Mouse (Mus musculus) 3T3-L1 (cell line): ENCODE data around the gene Nf1.

Experiments used
- DNase-seq: peaks from one replicate; pipeline ENCODE4 v3.0.0-alpha.2; 2015; ENCODE audit warnings: low read depth, low spot score

The Nf1 gene

GRCm38 (mm10) chr11:79460756-79461450, 121.4 kb downstream of the Nf1 start:
- DNase-seq: no peak

GRCm38 (mm10) chr11:79468097-79468496, 128.6 kb downstream of the Nf1 start:
- DNase-seq: no peak

- no peak for DNase-seq
Observed at GRCm38 (mm10) chr11:79483392-79483791, 143.9 kb downstream of the Nf1 start.

- no peak for DNase-seq
Observed at GRCm38 (mm10) chr11:79483876-79484528, 144.5 kb downstream of the Nf1 start.

GRCm38 (mm10) chr11:79484721-79485120, 145.2 kb downstream of the Nf1 start:
- no peak for DNase-seq

DNA sequence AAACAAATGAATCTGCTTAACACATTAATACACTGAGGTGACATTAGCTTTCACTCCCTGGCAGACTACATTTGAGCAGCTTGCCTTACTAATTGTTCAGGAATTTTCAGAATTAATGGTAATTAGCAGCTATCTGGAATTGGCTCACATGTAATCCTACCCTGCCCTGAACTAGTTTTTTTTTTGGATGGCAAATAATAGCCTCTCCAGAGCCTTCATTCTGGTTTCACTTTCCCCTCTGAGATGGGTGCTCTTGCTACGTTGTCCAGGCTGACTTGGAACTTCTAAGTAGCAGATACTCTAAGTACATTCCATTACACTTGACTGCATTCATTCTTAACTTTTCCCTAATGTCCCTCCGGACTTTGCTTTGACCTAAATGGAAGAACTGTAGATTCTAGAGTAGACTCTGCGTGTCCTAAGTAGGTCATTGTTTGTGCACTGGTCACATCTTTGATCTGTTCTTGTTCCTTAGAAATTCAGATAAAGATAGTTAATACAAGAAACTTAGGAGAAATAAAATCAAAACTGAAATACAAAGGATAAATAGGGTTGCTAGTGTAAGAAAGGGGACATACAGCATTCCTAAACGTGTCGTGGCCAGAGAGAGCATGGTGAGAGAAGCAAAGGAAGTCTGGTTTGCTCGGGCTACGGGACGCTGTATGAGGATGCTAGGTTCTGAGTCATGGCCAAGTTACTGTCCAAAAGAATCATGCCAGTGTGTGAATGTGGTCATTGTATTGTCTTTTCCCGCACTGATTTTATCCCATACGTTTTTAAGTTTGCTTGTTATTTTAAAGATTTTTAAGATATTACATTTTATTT, 155.7 kb downstream of the Nf1 start:
- no peak for DNase-seq

DNA sequence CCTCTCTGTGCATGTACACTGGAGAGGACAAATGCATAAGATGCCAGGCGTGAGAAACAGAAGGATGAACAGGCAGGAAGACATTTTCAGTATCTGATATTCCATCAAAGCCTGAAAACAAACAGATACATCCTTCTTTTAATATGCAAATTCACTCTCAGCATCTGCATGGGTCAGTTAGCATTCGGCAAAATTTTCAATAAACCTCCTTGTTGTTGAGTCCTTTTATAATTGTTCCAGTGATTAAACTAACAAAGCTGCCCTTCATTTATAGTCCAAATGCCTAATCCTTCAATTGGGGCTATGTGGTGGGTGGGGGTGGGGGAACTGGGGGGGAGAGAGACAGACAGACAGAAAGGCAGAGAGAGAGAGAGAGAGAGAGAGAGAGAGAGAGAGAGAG, 163.4 kb downstream of the Nf1 start:
- no peak for DNase-seq

- no peak for DNase-seq
Observed at GRCm38 (mm10) chr11:79503845-79504244, 164.4 kb downstream of the Nf1 start, which contains the start of gene Omg. Gene Omg, minus strand, starts transcription at chr11:79504084.

DNA sequence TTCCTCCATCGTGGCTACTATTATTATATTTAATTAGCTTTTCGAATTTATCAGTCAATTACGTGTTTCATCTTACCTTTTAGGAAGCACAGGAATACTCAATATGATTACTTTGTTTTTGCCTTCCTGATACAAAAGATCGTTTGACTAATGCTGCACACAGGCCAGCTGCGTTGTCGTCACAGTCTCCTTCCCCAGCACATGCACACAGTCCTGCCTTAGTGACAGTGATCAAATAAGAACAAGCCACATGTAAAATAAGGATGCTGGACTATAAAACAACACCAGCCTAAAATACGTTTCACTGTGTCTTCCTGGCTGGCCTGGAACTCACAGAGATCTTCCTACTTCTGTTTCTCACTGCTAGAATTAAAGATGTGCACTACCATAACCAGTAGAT, 165.0 kb downstream of the Nf1 start:
- DNase-seq: no peak

DNA sequence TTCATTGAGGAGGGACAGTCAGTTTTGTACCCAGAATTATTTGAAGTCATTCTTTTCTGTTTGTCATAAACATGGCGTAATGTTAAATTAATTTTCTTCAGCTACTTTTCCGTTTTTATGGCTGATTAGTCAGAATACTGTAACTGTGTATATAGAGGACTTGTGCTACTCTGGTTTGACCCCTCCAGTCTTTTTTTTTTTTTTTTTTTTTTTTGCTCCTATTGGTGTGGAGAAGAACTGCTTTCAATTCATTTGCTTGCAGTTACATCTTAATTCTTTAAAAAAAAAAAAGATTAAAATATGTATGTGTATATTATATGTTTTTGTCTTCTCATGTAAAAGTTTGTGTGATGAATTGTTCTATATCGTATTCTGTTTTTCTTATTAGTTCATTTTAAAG, 172.5 kb downstream of the Nf1 start:
- no peak for DNase-seq

- peak; percentile 36 for DNase-seq
Observed at GRCm38 (mm10) chr11:79515331-79515730, 175.8 kb downstream of the Nf1 start.

DNA sequence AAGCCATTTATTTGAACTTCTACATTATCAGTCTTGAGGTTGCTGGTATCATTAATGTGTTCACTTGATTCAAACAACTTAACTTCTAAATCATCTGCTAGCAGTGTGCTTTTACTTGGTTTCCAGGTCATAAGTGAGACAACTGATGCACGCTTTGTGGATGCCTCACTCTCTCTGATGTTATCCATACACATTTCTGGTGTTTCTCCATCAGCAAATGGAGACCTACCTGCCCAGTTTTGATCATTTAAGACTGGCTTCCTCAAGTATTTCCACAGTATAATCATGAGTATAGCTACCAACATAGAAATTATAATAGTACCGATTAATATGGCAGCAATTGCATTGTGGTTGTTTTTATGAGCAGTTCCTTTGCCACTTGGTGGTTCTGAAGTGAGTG, 176.3 kb downstream of the Nf1 start:
- DNase-seq: no peak

GRCm38 (mm10) chr11:79519299-79519698, 179.8 kb downstream of the Nf1 start:
- no peak for DNase-seq

- DNase-seq: peak; percentile 48
Observed at GRCm38 (mm10) chr11:79519878-79520291, 180.4 kb downstream of the Nf1 start.

DNA sequence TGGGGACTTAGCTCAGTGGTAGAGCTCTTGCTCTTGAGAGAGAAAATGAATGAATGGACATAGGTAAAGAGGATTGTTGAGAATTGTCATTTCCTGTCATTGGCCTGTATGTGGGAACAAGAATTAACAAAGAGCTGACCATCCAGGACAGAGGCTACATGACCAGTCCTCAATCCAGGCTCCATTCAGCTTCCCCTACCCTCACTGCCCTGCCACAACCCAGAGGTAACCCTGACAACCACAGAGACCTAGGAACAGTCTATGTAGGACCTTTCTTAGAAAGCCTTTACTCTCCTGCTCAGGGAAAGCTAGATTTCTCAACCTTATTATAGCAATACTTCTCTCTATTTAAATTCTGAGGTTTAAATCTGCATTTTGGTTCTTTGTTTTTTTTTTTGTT, 181.3 kb downstream of the Nf1 start:
- no peak for DNase-seq

DNA sequence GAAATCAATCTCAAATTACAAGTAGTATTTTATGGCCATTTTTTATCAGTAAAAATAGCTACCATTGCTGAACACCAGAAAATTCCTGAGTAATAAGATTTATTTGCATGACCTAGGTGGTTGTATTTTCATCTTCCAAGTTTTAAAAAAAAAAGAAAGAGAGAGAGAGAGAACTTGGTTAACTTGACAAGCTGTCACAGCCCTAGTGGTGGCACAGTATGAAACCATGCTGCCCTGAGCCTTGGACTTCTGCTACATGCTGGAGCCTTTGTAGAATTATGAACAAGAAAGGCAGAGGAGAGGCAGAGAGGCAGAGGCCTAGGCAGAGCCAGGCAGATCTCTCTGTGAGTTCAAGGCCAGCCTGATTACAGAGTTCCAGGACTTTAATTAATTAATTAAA, 182.4 kb downstream of the Nf1 start:
- DNase-seq: no peak

GRCm38 (mm10) chr11:79522944-79523343, 183.5 kb downstream of the Nf1 start:
- DNase-seq: no peak

- no peak for DNase-seq
Observed at GRCm38 (mm10) chr11:79523560-79524309, 184.2 kb downstream of the Nf1 start, which contains the start of gene Evi2b. Gene Evi2b, minus strand, starts transcription at chr11:79523762.

DNA sequence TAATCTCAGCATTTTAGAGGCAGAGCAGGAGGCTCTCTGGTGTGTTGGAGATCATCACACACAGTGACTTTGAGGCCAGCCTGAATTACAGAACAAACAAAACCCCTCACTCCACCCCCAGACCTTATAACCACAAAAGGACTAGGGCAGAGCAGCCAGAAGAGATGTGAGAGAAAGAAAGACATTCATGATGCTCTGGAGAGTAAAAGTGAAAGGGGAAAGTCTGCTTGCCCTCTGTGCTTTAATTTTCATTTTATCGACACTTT, 184.8 kb downstream of the Nf1 start:
- no peak for DNase-seq

DNA sequence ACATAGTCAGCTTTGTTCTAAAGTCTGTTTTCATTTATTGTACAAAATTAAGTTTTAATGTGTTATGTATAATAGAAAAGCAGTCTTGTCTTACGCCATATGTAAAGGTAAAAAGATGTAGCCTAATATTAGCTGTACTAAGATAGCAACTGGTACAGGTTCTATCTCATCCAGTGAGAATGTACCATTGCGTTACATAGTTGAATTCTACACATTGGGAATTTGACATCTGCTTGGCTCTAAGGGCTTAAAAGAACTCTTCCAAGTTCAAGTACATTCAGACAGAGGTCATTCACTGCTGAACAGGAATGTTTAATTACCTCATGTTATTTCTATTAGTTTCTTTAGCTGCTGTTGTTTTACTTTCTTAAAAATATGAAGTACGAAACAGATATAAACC, 187.1 kb downstream of the Nf1 start:
- DNase-seq: no peak

DNA sequence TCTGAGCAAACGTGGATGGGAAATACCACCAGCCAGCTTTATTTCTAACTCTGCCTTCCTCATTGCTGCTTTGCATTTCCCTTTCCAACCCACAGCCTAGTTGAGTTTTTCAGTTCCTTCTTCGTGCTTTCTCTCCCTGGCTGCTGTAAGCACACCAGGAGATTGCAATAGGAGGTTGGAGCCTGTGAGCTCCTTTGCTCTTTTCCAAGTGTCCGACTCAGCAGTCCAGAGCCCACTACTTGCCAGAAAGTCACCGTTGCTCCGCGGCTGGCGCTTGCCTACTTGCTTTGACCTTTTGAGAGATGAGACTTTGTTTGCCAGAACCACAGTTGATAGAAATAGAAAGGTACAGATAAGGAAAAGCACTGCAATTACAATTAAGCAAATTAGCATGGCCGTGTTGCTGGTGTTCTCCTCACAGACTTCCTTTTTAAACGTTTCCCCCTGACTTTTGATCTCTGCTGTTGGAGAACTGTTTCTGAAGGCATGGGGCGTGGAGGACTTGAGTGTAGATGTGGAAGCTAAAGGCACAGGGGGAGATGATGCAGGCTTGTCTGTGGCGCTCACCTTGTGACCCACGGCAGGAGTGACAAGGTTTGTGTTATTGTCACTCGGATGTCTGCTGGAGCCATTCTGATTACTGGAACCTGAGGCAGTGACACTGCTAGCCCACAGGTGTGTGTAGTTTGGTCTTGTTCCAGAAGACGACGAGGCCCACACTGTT, 187.7 kb downstream of the Nf1 start:
- no peak for DNase-seq
